Mouse (Mus musculus) limb, embryonic 15.5 days (tissue): ENCODE data around the gene Siae. TPM values are rescaled to one million over a fixed set of nuclear protein-coding genes. Genes with fewer than 3 reads are reported as not detected.
A peak's percentile ranks its signal among the peaks of the same experiment; 100 is the strongest.

ENCODE experiments used
- ATAC-seq: fragments of 200-750 bp; cut with Nextera tagmentation; 2 replicates; pipeline ENCODE4 v1.8.0; 2017; ENCODE audit warnings: low read depth, moderate TSS enrichment; ENCODE audit not compliant: insufficient number of reproducible peaks, low FRiP score, low TSS enrichment
- H3K27ac ChIP-seq: fragments of 300-500 bp; sonication (generic); 2 replicates; pipeline ENCODE4 v1.5.1; 2015; ENCODE audit warnings: moderate library complexity, mild to moderate bottlenecking, inconsistent platforms
- H3K27me3 ChIP-seq: fragments of 300-500 bp; sonication (generic); 2 replicates; pipeline ENCODE4 v1.6.1; 2015; ENCODE audit warnings: inconsistent platforms
- H3K36me3 ChIP-seq: fragments of 300-500 bp; sonication (generic); 2 replicates; pipeline ENCODE4 v1.6.1; 2015; ENCODE audit warnings: inconsistent platforms
- H3K4me1 ChIP-seq: fragments of 300-500 bp; sonication (generic); 2 replicates; pipeline ENCODE4 v1.6.1; 2015; ENCODE audit warnings: inconsistent platforms
- H3K4me2 ChIP-seq: fragments of 300-500 bp; sonication (generic); 2 replicates; pipeline ENCODE4 v1.6.1; 2015; ENCODE audit warnings: mild to moderate bottlenecking, inconsistent platforms
- H3K4me3 ChIP-seq: fragments of 300-500 bp; sonication (generic); 2 replicates; pipeline ENCODE4 v1.5.1; 2015; ENCODE audit warnings: mild to moderate bottlenecking, inconsistent platforms
- H3K9ac ChIP-seq: fragments of 300-500 bp; sonication (generic); 2 replicates; pipeline ENCODE4 v1.6.1; 2015; ENCODE audit warnings: inconsistent platforms
- H3K9me3 ChIP-seq: fragments of 300-500 bp; sonication (generic); 2 replicates; pipeline ENCODE4 v1.6.1; 2016; ENCODE audit warnings: inconsistent platforms
- WGBS: fragments of 180-500 bp; shearing (Covaris S2); methylation state at CpG from one replicate; pipeline ENCODE4 v1.1.7; 2015; 5-methylcytosine and 5-hydroxymethylcytosine counted together
- polyA plus RNA-seq: library from polyadenylated mRNA; unstranded; fragments of >200 nt; fragmentation: Nextera tagmentation; extraction: Ambion mirVana; gene quantifications from 2 replicates; pipeline ENCODE4 v1.2.1, GENCODE M21; 2015

Gene Siae
- polyA plus RNA-seq, 1 experiment from 2014 or later: 9.9 TPM

DNA sequence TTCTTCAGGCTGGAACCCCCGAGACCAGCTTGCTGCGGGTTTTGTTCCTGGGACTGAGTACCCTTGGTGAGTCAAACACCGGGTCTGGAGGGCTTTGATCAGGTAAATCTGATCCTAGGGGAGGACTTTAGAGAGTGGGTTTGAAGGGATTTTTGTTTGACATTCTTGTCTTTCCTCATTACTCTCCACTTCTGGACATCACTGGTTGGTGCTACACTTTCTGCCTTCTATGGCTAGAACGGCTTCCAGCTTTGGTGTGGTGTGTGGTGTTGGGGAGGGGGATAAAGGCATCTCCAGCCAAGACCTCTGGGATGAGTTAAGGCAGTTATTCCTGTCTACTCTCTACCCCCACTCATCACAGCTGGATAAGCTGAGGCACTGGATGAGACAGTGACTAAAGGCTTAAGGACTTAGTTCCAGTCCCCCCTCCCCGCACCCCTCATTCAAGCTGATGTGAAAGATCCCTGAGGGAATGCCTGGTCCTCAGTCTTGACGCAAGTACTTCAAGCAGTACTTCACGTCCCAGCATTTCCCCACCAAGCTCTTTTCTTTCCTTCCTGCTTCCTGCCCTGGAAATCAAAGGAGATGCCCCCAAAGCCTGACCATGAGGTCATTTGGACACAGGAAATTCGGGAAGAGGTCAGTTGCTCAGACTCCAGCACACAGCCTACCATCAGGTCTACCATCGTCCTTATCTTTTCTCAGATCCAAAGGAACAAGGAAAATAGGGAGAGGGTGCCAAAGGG, 27.1 kb upstream of the Siae start:
- Histone ChIP-seq H3K36me3 (peaks cover 6% of the 10 kb centered on the region), H3K4me1 (peaks cover 33% of the 10 kb centered on the region), H3K9me3 (no peaks in the 10 kb centered on the region), H3K27ac (peak overlapping the region; percentile 38; the same call in 1 of the 2 replicates), H3K27me3 (peaks cover 73% of the 10 kb centered on the region), H3K4me3 (peak overlapping the region; percentile 33), H3K4me2 (no peak overlapping the region), H3K9ac (no peak overlapping the region)
- no peak for ATAC-seq
- 31% methylated on average over 9 of the region's 9 CpGs for WGBS

DNA sequence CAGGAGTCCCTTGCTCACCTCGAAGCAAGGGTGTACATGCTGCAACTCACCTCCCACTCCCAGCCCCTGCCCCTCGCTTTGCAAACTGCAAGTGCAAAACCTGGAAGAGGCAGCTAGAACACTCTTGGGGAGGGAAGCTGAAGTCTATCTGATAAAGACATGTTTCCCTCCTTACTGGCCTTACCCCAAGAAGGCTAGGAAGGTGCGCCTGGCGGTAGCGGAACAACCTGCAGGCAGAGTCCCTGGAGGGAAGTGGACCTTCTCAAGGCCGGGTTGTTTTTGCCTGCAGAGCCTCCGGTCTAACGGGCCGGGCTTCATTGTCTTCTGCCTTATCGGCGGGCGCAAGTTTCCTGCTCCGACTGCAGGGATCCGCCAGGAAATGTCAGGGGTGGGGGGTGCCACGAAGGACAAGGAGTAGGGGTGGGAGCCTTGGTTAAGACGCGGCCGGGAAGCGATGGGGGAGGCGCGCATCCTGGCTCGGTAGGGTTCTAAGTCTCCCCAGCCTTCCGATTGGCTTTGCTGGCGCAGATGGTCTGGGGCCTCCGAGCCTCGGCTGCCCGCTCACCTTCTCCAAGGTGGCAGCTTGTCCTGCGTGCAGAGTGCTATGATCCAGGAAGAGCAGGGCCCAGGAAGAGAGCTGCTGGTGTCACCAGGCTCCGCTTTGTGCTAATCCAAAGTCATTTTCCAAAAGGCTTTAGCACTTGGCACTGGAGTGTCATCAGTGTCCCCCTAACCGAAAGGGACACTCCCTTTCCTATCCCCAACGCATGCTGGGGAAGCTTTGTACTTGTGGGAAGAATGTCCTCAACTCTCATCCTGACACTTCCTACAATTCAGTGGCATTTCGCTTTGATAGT, 25.2 kb upstream of the Siae start:
- Histone ChIP-seq H3K9me3 (no peaks in the 10 kb centered on the region), H3K4me1 (peaks cover 33% of the 10 kb centered on the region), H3K27ac (0 out of 2 replicates have a peak overlapping the region, but pooled peaks have one; percentile 3), H3K9ac (peak overlapping the region; percentile 27; the same call in 1 of the 2 replicates), H3K4me3 (peak overlapping the region; percentile 33), H3K27me3 (peaks cover 75% of the 10 kb centered on the region), H3K4me2 (peak overlapping the region; percentile 53), H3K36me3 (peaks cover 4% of the 10 kb centered on the region; the same call in 1 of the 2 replicates)
- ATAC-seq: peak; percentile 16; the same call in 1 of the 2 replicates
- WGBS: 2% methylated on average over 32 of the region's 32 CpGs

- Histone ChIP-seq H3K36me3 (0 out of 2 replicates have a peak, but pooled peaks cover 4% of the 10 kb centered on the region), H3K4me1 (peaks cover 33% of the 10 kb centered on the region), H3K27ac (no peak overlapping the region; the same call in 1 of the 2 replicates), H3K27me3 (peaks cover 68% of the 10 kb centered on the region), H3K9me3 (no peaks in the 10 kb centered on the region), H3K4me3 (peak overlapping the region; percentile 33), H3K4me2 (peak overlapping the region; percentile 53), H3K9ac (0 out of 2 replicates have a peak overlapping the region, but pooled peaks have one; percentile 20)
- 4% methylated on average over 31 of the region's 31 CpGs for WGBS
- no peak for ATAC-seq
Measured at GRCm38 (mm10) chr9:37530888-37531705, 24.4 kb upstream of the Siae start.

DNA sequence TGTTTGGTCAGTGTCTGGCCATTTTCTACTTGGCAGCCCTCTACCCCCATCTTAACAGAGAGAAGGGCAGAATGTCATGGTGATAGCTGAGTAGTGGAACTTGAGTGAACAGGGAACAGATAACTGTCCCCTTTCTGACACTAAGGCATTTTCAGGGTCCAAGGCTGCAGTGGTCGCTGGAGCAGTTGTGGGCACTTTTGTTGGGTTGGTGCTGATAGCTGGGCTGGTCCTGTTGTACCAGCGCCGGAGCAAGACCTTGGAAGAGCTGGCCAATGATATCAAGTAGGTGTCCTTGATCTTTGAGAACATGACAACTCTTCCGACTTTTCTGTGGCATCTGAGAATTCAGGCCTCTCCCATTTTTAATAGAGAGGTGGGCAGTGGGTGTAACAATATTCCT, 18.6 kb upstream of the Siae start:
- no peak overlapping the region for H3K4me2 ChIP-seq
- no peak overlapping the region for H3K9ac ChIP-seq
- no peak for ATAC-seq
- H3K9me3 ChIP-seq: no peaks in the 10 kb centered on the region
- peaks cover 38% of the 10 kb centered on the region for H3K27me3 ChIP-seq
- 89% methylated on average over 4 of the region's 4 CpGs for WGBS
- no peaks in the 10 kb centered on the region for H3K36me3 ChIP-seq
- peaks cover 7% of the 10 kb centered on the region; the same call in 1 of the 2 replicates for H3K4me1 ChIP-seq
- H3K27ac ChIP-seq: no peak overlapping the region
- no peak overlapping the region for H3K4me3 ChIP-seq

DNA sequence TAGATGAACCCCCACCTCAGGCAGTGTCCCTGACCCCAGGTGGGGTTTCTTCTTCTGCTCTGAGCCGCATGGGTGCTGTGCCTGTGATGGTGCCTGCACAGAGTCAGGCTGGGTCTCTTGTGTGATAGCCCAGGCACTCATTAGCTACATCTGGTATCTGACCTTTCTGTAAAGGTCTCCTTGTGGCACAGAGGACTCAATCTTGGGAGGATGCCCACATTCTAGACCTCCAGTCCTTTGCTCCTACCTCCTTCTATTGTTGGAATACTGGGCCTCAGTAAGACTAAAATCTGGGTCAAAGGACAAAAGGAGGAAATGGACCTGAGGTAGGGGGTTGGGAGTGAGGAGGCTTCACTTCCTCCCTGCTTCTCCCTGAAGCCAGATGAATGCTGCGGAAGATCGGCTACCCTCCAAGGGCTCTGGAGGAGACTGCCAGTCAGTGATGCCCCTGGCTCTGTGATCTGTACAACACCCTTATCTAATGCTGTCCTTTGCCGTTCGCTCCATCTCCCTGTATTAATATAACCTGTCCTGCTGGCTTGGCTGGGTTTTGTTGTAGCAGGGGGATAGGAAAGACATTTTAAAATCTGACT, 17.7 kb upstream of the Siae start:
- ATAC-seq: no peak
- 73% methylated on average over 5 of the region's 5 CpGs for WGBS
- Histone ChIP-seq H3K9me3 (no peaks in the 10 kb centered on the region), H3K36me3 (no peaks in the 10 kb centered on the region), H3K4me1 (peaks cover 7% of the 10 kb centered on the region; the same call in 1 of the 2 replicates), H3K4me3 (no peak overlapping the region), H3K27me3 (peaks cover 34% of the 10 kb centered on the region), H3K27ac (no peak overlapping the region), H3K4me2 (no peak overlapping the region), H3K9ac (no peak overlapping the region)

GRCm38 (mm10) chr9:37539170-37540025, 16.1 kb upstream of the Siae start, which contains the start of gene Vsig2:
Gene Vsig2, plus strand, starts transcription at chr9:37539255.
- 57% methylated on average over 23 of the region's 23 CpGs for WGBS
- Histone ChIP-seq H3K4me1 (peaks cover 11% of the 10 kb centered on the region), H3K27me3 (peaks cover 28% of the 10 kb centered on the region), H3K36me3 (no peaks in the 10 kb centered on the region), H3K4me2 (no peak within 1 kb of the TSS), H3K9me3 (no peaks in the 10 kb centered on the region), H3K9ac (no peak within 1 kb of the TSS), H3K27ac (no peak within 1 kb of the TSS), H3K4me3 (no peak within 1 kb of the TSS)
- ATAC-seq: peak; percentile 22; the same call in 1 of the 2 replicates

- no peak for ATAC-seq
- H3K4me2 ChIP-seq: no peak overlapping the region
- peaks cover 32% of the 10 kb centered on the region for H3K27me3 ChIP-seq
- no peaks in the 10 kb centered on the region for H3K36me3 ChIP-seq
- no peaks in the 10 kb centered on the region for H3K9me3 ChIP-seq
- WGBS: 85% methylated on average over 4 of the region's 4 CpGs
- no peak overlapping the region for H3K4me3 ChIP-seq
- peaks cover 19% of the 10 kb centered on the region for H3K4me1 ChIP-seq
- H3K27ac ChIP-seq: no peak overlapping the region
- no peak overlapping the region for H3K9ac ChIP-seq
Measured at GRCm38 (mm10) chr9:37540226-37540625, 15.3 kb upstream of the Siae start.

DNA sequence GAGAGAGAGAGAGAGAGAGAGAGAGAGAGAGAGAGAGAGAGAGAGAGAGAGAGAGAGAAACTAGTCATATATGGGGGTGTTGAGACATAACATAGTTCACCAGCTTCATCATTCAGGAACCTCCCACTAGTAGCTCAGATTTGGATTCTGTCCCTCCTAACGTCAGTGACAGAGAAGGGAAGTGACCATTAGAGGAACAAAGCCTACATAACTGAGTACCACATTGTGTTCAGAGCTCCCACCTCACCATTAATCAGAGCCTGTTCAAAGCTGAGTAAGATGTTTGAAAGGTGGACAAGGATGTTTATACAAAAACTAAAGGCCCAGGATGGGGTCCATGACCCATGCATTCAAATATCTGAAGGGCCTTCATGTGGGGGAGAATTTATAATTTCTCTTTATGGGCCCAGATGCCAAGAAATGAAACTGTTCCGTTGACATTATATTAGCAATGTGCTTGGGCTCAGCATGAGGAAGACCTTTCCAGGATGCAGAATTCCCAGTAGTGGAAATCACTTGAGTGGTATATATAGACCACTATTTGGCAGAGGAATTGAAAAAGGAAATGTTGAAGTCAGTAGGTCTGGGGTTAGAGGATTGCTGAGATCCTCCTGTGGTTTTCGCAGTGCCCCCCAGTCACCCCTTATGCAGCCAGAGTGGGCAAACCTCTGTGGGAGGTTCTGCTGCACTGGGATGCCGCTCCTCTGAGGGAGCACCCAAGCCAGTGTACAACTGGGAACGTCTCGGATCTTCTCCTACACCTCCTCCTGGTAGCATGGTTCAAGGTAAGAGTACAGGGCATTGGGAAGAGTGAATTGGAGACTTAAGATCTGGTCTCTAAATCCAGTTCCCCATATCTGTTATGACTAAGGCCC, 14.6 kb upstream of the Siae start:
- H3K27me3 ChIP-seq: peaks cover 40% of the 10 kb centered on the region
- ATAC-seq: no peak

DNA sequence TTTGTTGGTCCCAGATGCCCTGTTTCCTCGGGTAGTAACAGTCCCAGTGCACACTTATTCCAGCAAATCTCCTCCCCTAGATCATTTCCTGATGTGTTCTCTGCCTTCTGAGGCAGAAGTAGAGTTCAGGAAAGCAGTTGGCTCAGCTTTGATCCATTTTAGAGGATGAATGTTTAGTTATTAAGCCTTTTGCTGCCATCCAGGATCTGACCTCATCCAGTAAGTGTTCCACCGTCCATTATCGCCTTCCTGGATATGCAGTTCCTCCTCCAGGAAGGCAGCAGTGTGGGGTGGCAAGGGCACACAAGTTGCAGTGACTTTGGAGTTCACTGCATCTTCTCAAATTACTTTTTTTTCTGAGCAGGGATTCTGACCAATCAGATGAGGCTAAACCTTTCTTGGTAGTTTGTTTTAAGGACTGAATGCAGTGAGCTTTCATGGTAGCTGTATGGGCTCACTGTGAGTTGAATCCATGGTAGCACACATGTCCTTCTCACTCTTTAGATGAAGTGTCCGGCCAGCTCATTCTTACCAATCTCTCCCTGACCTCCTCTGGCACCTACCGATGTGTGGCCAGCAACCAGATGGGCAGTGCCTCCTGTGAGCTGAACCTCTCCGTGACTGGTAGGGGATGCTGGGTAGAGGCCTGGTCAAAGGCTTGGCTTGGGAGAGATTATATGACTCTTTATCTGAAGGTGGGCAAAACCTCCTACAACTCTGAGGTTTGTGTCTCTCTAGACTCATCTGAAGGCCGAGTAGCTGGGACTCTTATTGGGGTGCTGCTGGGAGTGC, 13.5 kb upstream of the Siae start:
- H3K27ac ChIP-seq: no peak overlapping the region; the same call in 1 of the 2 replicates
- H3K27me3 ChIP-seq: peaks cover 49% of the 10 kb centered on the region
- no peak overlapping the region for H3K9ac ChIP-seq
- no peak for ATAC-seq
- 48% methylated on average over 7 of the region's 7 CpGs for WGBS
- H3K36me3 ChIP-seq: no peaks in the 10 kb centered on the region
- H3K4me2 ChIP-seq: no peak overlapping the region
- H3K9me3 ChIP-seq: no peaks in the 10 kb centered on the region
- peaks cover 25% of the 10 kb centered on the region for H3K4me1 ChIP-seq
- H3K4me3 ChIP-seq: no peak overlapping the region

More for the DNA sequence above, 14.6 kb upstream of the Siae start:
- Histone ChIP-seq H3K9me3 (no peaks in the 10 kb centered on the region), H3K36me3 (no peaks in the 10 kb centered on the region), H3K27ac (peak overlapping the region; percentile 23; the same call in 1 of the 2 replicates), H3K4me3 (no peak overlapping the region), H3K4me1 (peaks cover 24% of the 10 kb centered on the region), H3K9ac (no peak overlapping the region), H3K4me2 (no peak overlapping the region)
- WGBS: 84% methylated on average over 6 of the region's 6 CpGs
